Mouse (Mus musculus) cortical plate, adult 2 months (tissue): Measurements from ENCODE around the gene Zfp831.

Experiments used
- CTCF ChIP-seq: fragments of 200-500 bp; IDR thresholded peaks from 2 replicates; pipeline ENCODE4 v1.5.1; 2011; ENCODE audit warnings: mild to moderate bottlenecking, control low read depth, low read length; ENCODE audit not compliant: insufficient read depth; ENCODE audit errors: extremely low read depth
- POLR2A ChIP-seq: fragments of 200-500 bp; IDR thresholded peaks from 2 replicates; pipeline ENCODE4 v1.6.1; 2011; ENCODE audit warnings: mild to moderate bottlenecking, low read length, control low read depth; ENCODE audit not compliant: insufficient read depth; ENCODE audit errors: extremely low read depth

- TF ChIP-seq CTCF = no peak
- TF ChIP-seq POLR2A = peak; percentile 61
These were observed 43.5 kb upstream of the Zfp831 start for GRCm38 (mm10) chr2:174599853-174600271.
